Mouse (Mus musculus): ENCODE results near the gene Map7d3. TPM values are rescaled to one million over a fixed set of nuclear protein-coding genes. Genes with fewer than 3 reads are reported as not detected.

Map7d3 gene
- not detected in 2 replicates for polyA plus RNA-seq (2012; rRNA removed)

DNA sequence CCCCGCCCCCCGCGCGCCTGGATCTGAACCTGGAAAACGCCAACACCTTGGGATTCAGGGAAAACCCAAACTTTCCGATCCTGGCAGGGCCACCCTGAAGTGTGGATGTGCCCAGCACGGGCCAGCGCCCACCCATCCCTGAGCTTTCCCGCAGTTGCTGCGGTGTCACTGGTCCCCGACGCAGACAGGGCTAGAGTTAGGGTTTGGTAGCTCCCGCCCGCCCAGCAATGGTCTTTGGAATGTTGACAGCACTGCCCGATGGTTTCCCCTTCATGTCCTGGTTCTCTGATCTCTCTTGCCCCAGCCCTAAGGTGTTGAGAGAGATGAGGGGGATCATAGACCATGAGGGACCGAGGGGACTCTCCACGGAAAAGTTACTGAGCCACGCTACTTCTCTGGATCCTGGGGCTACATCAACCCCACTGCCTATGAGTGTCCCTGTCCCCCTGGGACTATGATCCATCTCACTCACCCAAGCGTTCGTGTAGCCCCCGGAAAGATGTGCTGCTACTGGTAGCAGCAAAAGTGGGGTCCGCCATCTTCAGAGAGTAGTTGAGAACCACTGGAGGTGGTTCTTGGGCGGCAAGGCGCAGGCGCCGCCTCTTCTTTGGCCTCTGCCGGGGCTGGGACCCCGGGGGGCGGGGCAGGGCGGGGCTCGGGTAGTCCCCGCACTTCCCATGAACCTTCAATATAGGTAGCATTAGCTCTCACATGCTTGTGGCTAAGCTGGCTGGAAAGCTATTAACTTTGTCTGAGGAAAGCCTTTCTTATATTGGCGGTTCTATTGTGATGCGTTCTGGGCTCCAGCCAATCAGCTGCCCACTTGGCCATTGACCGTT lies at the start of gene Map7d3:
TSS of gene Map7d3 (minus strand) at position 562 of the 839 bp plus-strand sequence.
- no peak for DNase-seq (ENCODE audit: low read depth in 1 of 2, low spot score in 2 of 2)
- peak within 1 kb of the TSS; percentile 49 for H3K4me3 ChIP-seq (ENCODE audit: extremely low read depth, insufficient read depth, insufficient read length)
- H3K27ac ChIP-seq (ENCODE audit: insufficient read depth, low read length): no peak within 1 kb of the TSS
- TF ChIP-seq CTCF (IDR thresholded peaks at IDR 0.05; ENCODE audit: extremely low read depth, insufficient read depth, insufficient read length, insufficient replicate concordance): no peak
- no peak for TF ChIP-seq POLR2A (IDR thresholded peaks at IDR 0.05; ENCODE audit: low read depth, low read length)
- WGBS: 22% methylated on average over 35 of the region's 35 CpGs
- H3K4me1 ChIP-seq (ENCODE audit: control insufficient read depth, insufficient read depth, insufficient read length): no peaks in the 10 kb centered on the region
- no peaks in the 10 kb centered on the region for H3K36me3 ChIP-seq (ENCODE audit: control insufficient read depth, insufficient read depth, low read length)
- no peaks in the 10 kb centered on the region for H3K27me3 ChIP-seq (ENCODE audit: control insufficient read depth, insufficient read depth, low read length)

DNA sequence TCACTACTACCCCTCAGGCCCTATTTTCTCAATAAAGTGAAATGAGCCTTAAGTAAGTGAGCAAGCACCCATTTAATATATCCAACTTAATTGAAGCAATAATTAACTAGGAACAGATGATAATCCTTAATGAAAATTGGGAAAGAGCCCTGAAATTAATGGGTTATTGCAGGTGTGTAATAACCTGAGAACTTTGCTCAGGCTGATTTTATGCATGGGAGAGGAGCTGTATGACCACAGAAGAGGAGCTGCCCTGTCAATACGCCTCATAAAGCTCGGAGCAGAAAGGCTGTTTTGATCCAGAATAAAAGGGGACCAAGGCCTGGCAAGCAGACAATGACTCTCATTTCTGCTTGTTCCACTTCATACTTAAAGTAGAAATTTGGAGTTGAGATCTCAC lies 47.7 kb upstream of the Map7d3 start, which contains the start of gene Adgrg4:
TSS of gene Adgrg4 (plus strand) at position 301 of the 400 bp plus-strand sequence.
- TF ChIP-seq POLR2A (IDR thresholded peaks at IDR 0.05; ENCODE audit: low read depth, low read length) (no peak), CTCF (IDR thresholded peaks at IDR 0.05; ENCODE audit: extremely low read depth, insufficient read depth, insufficient read length, insufficient replicate concordance) (no peak)
- H3K36me3 ChIP-seq (ENCODE audit: control insufficient read depth, insufficient read depth, low read length): no peaks in the 10 kb centered on the region
- 86% methylated on average over 2 of the region's 2 CpGs for WGBS
- H3K27ac ChIP-seq (ENCODE audit: insufficient read depth, low read length): no peak within 1 kb of the TSS
- DNase-seq (ENCODE audit: low read depth in 1 of 2, low spot score in 2 of 2): no peak
- no peaks in the 10 kb centered on the region for H3K4me1 ChIP-seq (ENCODE audit: control insufficient read depth, insufficient read depth, insufficient read length)
- H3K4me3 ChIP-seq (ENCODE audit: extremely low read depth, insufficient read depth, insufficient read length): no peak within 1 kb of the TSS
- H3K27me3 ChIP-seq (ENCODE audit: control insufficient read depth, insufficient read depth, low read length): no peaks in the 10 kb centered on the region

DNA sequence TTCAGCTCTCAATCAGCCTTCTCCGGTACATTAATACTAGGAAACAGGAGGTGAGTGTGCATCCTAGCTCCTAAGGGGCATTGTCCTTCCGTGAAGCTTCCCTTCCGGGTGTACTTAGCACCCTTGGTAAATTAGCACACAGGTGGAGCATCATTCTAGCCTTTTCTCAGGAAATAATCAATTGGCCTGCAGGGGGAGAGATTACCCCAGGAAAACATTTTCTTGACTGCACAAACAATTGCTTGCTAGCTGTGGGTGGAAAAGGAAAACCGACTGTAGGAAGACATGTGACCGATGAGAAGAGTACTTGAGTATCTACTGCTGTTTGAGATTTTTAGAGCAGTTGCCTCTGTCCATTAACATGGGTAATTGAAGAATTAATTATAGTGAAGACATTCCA lies 19.1 kb upstream of the Map7d3 start:
- no peaks in the 10 kb centered on the region for H3K4me1 ChIP-seq (ENCODE audit: control insufficient read depth, insufficient read depth, insufficient read length)
- 68% methylated on average over 5 of the region's 5 CpGs for WGBS

DNA sequence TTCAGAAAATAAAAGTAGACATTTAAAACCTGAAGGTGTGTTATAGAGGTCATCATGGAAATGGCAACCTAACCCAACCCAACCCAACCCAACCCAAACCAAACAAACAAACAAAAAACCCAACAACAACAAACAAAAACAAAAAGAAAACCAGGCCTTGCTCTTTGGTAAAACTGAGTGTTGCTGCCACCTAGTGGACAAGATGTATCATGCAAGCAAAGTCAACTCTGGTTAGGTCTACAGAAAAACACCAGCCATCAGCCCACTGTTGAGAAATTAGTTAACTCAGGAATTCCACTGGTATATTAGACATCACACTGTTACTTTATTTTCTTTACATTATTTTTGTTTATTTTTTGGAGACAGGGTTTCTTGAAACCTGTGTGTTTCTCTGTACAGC lies 17.2 kb upstream of the Map7d3 start:
- no peak for DNase-seq (ENCODE audit: low read depth in 1 of 2, low spot score in 2 of 2)
- H3K27ac ChIP-seq (ENCODE audit: insufficient read depth, low read length): no peak overlapping the region
- H3K36me3 ChIP-seq (ENCODE audit: control insufficient read depth, insufficient read depth, low read length): no peaks in the 10 kb centered on the region
- no peak for TF ChIP-seq CTCF (IDR thresholded peaks at IDR 0.05; ENCODE audit: extremely low read depth, insufficient read depth, insufficient read length, insufficient replicate concordance)
- no peak for TF ChIP-seq POLR2A (IDR thresholded peaks at IDR 0.05; ENCODE audit: low read depth, low read length)
- H3K27me3 ChIP-seq (ENCODE audit: control insufficient read depth, insufficient read depth, low read length): no peaks in the 10 kb centered on the region
- no peaks in the 10 kb centered on the region for H3K4me1 ChIP-seq (ENCODE audit: control insufficient read depth, insufficient read depth, insufficient read length)
- H3K4me3 ChIP-seq (ENCODE audit: extremely low read depth, insufficient read depth, insufficient read length): no peak overlapping the region

More for the DNA sequence above, 19.1 kb upstream of the Map7d3 start:
- Histone ChIP-seq H3K4me3 (ENCODE audit: extremely low read depth, insufficient read depth, insufficient read length) (no peak overlapping the region), H3K27ac (ENCODE audit: insufficient read depth, low read length) (no peak overlapping the region), H3K27me3 (ENCODE audit: control insufficient read depth, insufficient read depth, low read length) (no peaks in the 10 kb centered on the region), H3K36me3 (ENCODE audit: control insufficient read depth, insufficient read depth, low read length) (no peaks in the 10 kb centered on the region)
- DNase-seq (ENCODE audit: low read depth in 1 of 2, low spot score in 2 of 2): no peak
- TF ChIP-seq CTCF (IDR thresholded peaks at IDR 0.05; ENCODE audit: extremely low read depth, insufficient read depth, insufficient read length, insufficient replicate concordance) (no peak), POLR2A (IDR thresholded peaks at IDR 0.05; ENCODE audit: low read depth, low read length) (no peak)

DNA sequence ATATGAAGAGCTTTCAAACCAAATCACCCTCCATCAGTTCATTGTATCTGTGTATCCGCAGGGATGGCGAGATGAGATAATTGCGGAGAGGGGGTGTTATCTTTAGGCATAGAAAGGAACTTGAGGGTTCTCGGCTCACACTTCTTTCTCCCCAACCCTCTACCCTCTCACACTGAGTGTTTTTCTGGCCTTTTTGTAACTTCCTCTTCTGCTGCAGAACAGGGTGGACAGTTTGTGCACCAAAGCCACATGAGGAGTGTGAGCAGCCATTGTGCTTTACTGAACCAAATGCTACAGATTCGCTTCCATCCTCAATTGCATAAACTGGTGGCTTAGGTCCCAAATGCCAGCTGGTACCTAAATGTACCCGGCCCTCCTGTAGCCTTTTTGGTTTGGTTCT lies 13.7 kb upstream of the Map7d3 start:
- TF ChIP-seq CTCF (IDR thresholded peaks at IDR 0.05; ENCODE audit: extremely low read depth, insufficient read depth, insufficient read length, insufficient replicate concordance): no peak
- no peak for DNase-seq (ENCODE audit: low read depth in 1 of 2, low spot score in 2 of 2)
- WGBS: 73% methylated on average over 6 of the region's 6 CpGs

DNA sequence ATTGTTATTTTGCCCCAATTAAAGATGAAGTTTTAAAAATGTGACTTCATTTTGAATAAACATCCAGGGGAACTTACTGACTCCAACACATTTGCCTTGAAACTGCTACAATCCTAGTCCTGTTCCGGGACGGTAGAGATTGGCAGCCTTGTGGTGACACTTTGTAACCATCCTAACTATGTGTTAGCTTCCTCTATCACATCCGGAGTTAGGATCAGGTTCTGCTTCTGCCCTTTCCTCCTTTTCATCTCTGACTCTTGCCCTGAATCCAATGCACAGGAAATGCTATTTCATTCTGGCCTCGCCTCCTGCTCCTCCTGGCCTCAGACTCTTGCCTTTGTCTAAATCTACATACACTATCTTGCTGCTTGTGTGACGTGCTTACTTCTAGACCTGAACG lies 5.4 kb upstream of the Map7d3 start:
- H3K27ac ChIP-seq (ENCODE audit: insufficient read depth, low read length): no peak overlapping the region
- H3K36me3 ChIP-seq (ENCODE audit: control insufficient read depth, insufficient read depth, low read length): no peaks in the 10 kb centered on the region
- H3K4me1 ChIP-seq (ENCODE audit: control insufficient read depth, insufficient read depth, insufficient read length): no peaks in the 10 kb centered on the region
- DNase-seq (ENCODE audit: low read depth in 1 of 2, low spot score in 2 of 2): no peak
- H3K27me3 ChIP-seq (ENCODE audit: control insufficient read depth, insufficient read depth, low read length): no peaks in the 10 kb centered on the region
- TF ChIP-seq POLR2A (IDR thresholded peaks at IDR 0.05; ENCODE audit: low read depth, low read length) (no peak), CTCF (IDR thresholded peaks at IDR 0.05; ENCODE audit: extremely low read depth, insufficient read depth, insufficient read length, insufficient replicate concordance) (no peak)
- H3K4me3 ChIP-seq (ENCODE audit: extremely low read depth, insufficient read depth, insufficient read length): no peak overlapping the region
- 53% methylated on average over 6 of the region's 6 CpGs for WGBS

More for the DNA sequence above, 13.7 kb upstream of the Map7d3 start:
- Histone ChIP-seq H3K4me3 (ENCODE audit: extremely low read depth, insufficient read depth, insufficient read length) (no peak overlapping the region), H3K27me3 (ENCODE audit: control insufficient read depth, insufficient read depth, low read length) (no peaks in the 10 kb centered on the region), H3K4me1 (ENCODE audit: control insufficient read depth, insufficient read depth, insufficient read length) (no peaks in the 10 kb centered on the region), H3K27ac (ENCODE audit: insufficient read depth, low read length) (no peak overlapping the region), H3K36me3 (ENCODE audit: control insufficient read depth, insufficient read depth, low read length) (no peaks in the 10 kb centered on the region)

DNA sequence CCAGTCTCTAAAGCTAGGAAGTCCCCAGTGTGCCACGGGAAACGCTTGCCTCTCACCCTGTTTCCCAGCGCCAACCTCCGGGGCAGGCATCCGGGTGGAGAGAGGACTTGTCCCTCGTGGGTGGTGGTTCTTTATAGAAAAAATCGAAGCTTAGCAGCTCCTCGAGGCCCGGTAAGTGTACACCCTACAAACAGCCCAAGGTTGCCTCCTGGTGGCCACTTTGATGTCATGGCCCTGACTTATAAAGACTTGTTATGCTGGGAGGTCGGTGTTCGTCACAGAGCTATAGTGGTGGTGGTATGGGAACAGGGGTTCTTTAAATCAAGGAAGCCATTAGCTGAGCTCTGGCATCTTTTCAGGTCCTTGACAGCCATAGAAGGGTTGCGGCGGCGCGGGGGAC lies 30.9 kb downstream of the Map7d3 start:
- Histone ChIP-seq H3K36me3 (ENCODE audit: control insufficient read depth, insufficient read depth, low read length) (no peaks in the 10 kb centered on the region), H3K27ac (ENCODE audit: insufficient read depth, low read length) (no peak overlapping the region), H3K4me1 (ENCODE audit: control insufficient read depth, insufficient read depth, insufficient read length) (no peaks in the 10 kb centered on the region), H3K4me3 (ENCODE audit: extremely low read depth, insufficient read depth, insufficient read length) (no peak overlapping the region), H3K27me3 (ENCODE audit: control insufficient read depth, insufficient read depth, low read length) (no peaks in the 10 kb centered on the region)
- peak in 1 of 2 experiments; percentile 8 for DNase-seq (ENCODE audit: low read depth in 1 of 2, low spot score in 2 of 2)
- TF ChIP-seq POLR2A (IDR thresholded peaks at IDR 0.05; ENCODE audit: low read depth, low read length): no peak
- TF ChIP-seq CTCF (IDR thresholded peaks at IDR 0.05; ENCODE audit: extremely low read depth, insufficient read depth, insufficient read length, insufficient replicate concordance): no peak
- WGBS: 53% methylated on average over 15 of the region's 15 CpGs

Data from spleen, adult 2 months (tissue).